Mouse (Mus musculus): ENCODE measurements around the gene Ephb2.

DNA sequence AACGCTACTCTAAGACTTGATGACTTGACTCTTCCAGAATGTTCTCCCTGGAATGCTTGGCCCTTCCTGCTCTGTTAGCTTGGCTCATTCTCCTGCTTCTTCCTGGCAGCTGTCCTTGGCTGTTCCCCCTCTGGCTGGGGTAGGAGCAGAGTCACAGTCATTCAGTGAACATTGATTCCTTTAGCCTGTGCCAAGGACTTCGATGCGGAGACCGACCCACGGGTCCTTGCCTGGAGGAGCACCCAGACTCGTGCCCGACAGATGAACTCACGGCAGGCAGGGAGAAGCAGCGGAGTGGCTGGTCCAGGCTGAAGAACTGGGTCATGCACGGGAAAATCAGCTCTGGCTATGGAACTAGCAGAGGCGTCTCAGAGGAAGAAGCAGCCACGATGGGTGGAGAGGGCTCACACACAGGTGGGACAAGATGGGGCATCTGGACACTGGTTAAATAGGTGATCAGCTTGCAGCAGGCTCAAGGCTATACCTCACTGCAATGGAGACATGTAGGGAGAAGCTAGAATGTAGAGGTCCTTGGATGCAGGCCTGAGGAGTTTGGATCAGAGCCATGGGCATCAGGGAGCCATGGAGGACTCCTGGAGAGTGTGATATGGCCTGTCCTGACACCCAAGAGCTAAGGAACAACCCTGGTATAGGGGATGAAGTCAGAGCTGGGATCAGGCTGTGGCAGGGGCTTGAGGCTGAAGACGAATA is 53.8 kb downstream of the Ephb2 start:
- no peak for TF ChIP-seq CTCF (IDR thresholded peaks at IDR 0.05; ENCODE audit: low read depth)
- no peak for TF ChIP-seq EP300 (IDR thresholded peaks at IDR 0.05; ENCODE audit: low read depth)
